ENCODE assay signal across 17 mouse cellular contexts in the genomic region with DNA sequence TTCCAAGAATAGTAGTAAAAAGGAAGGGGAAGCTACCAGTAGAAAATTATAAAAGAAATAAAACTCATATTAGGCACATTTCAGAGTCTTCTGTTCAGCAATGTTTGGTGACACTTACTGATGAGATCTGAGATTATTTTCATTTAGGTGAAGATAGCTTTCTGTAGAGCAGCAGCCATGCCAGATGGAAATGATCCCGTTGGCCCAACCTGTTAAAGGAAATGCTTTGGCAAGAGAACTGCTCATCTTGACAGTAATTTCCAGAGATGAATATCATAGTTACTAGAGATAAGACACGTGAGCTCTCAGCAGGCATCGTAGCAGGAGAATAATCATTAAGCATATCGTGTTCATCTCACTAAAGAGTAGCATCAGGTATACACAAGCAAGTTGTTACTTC.
"Had no signal": no experiment of that assay in that cellular context is flagged by ENCODE, and none has a peak within 500 bp of the region (broad histone marks: within the 10 kb centered on the region; RNA-seq: fewer than 3 reads in every experiment).

No protein-coding gene starts in this region.

- H3K36me3 ChIP-seq: kidney, embryonic 15.5 days; liver, embryonic 13.5 days; midbrain, embryonic 15.5 days; neural tube, embryonic 13.5 days; stomach, embryonic 15.5 days had no signal

- H3K4me1 ChIP-seq: kidney, embryonic 15.5 days; liver, embryonic 13.5 days; midbrain, embryonic 15.5 days; neural tube, embryonic 13.5 days; stomach, embryonic 15.5 days had no signal

- H3K27ac ChIP-seq: kidney, embryonic 15.5 days; left cerebral cortex, adult 2 months; liver, embryonic 13.5 days; midbrain, embryonic 15.5 days; neural tube, embryonic 13.5 days; stomach, embryonic 15.5 days had no signal

- H3K27me3 ChIP-seq: kidney, embryonic 15.5 days; liver, embryonic 13.5 days; midbrain, embryonic 15.5 days; neural tube, embryonic 13.5 days; stomach, embryonic 15.5 days had no signal

- H3K4me3 ChIP-seq: kidney, embryonic 15.5 days; left cerebral cortex, adult 2 months; liver, embryonic 13.5 days; midbrain, embryonic 15.5 days; myocyte; neural tube, embryonic 13.5 days; stomach, embryonic 15.5 days had no signal

- DNase-seq: kidney, postnatal 10 days; kidney, postnatal 36 days; layer of hippocampus, postnatal 36 days; liver, embryonic 13.5 days; lung, adult 2 months; lung, postnatal 14 days; lung, postnatal 4 days; retina, postnatal 1 day; right cerebral cortex, postnatal 25 days; spleen, adult 18-20 months; thymus, postnatal 25 days had no signal
